Mouse (Mus musculus): Measurements from ENCODE around the gene Adam23.

DNA sequence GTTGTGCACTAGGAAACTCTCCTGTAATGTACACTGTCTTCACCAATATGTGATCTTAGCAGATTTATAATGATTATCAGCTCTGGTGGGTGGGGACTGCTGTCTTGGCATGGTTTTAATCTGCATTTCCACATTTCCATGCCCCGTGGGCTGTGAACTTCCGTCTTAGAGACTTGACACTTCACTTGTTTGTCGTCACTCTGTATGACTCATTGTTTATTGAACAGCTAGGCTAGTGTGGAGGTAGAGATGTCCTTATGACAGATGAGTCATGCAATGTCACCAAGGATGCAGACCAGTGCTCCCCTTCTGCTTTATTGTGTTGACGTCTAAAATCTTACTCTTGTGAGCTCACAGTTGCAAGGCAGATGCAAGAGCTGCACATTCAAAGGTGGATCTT, 121.3 kb downstream of the Adam23 start:
- no peak for TF ChIP-seq EP300 (IDR thresholded peaks at IDR 0.05; ENCODE audit: low read depth)
- no peak for TF ChIP-seq CTCF (IDR thresholded peaks at IDR 0.05; ENCODE audit: low read depth)
